Mouse (Mus musculus) small intestine, adult 2 months (tissue): ENCODE data around the gene Ptdss2. TPM values are rescaled to one million over a fixed set of nuclear protein-coding genes. Genes with fewer than 3 reads are reported as not detected.

Source experiments
- H3K27ac ChIP-seq: fragments of 200-500 bp; 2 replicates; pipeline ENCODE4 v1.5.1; 2012; ENCODE audit warnings: low read depth, low read length, control low read depth, inconsistent platforms; ENCODE audit not compliant: insufficient read depth
- H3K27me3 ChIP-seq: fragments of 200-500 bp; 2 replicates; pipeline ENCODE4 v1.6.1; 2012; ENCODE audit warnings: mild to moderate bottlenecking, moderate library complexity, low read length, inconsistent platforms; ENCODE audit not compliant: control insufficient read depth, insufficient read depth
- H3K36me3 ChIP-seq: fragments of 200-500 bp; 2 replicates; pipeline ENCODE4 v1.6.1; 2012; ENCODE audit warnings: mild to moderate bottlenecking, low read length, control low read depth, inconsistent platforms; ENCODE audit not compliant: control insufficient read depth, insufficient read depth
- H3K4me1 ChIP-seq: fragments of 200-500 bp; 2 replicates; pipeline ENCODE4 v1.6.1; 2012; ENCODE audit warnings: low read length, inconsistent platforms, mixed read lengths; ENCODE audit not compliant: control insufficient read depth, insufficient read depth, insufficient read length
- H3K4me3 ChIP-seq: fragments of 200-500 bp; 2 replicates; pipeline ENCODE4 v1.5.1; 2012; ENCODE audit warnings: low read depth, mild to moderate bottlenecking, control low read depth, inconsistent platforms, low read length, moderate library complexity
- CTCF ChIP-seq: fragments of 200-500 bp; IDR thresholded peaks from 2 replicates; pipeline ENCODE4 v1.5.1; 2012; ENCODE audit warnings: low read depth, mild to moderate bottlenecking, control low read depth, inconsistent platforms, low read length, moderate library complexity, mixed read lengths; ENCODE audit not compliant: insufficient replicate concordance, insufficient read length; ENCODE audit errors: extremely low read depth
- POLR2A ChIP-seq: fragments of 200-500 bp; IDR thresholded peaks from 2 replicates; pipeline ENCODE4 v1.6.1; 2012; ENCODE audit warnings: low read depth, mild to moderate bottlenecking, control low read depth, inconsistent platforms, low read length, moderate library complexity
- WGBS: fragments of 180-500 bp; shearing (Covaris S2); methylation state at CpG from one replicate; pipeline ENCODE4 v1.1.7; 2018; 5-methylcytosine and 5-hydroxymethylcytosine counted together
- polyA plus RNA-seq: library from polyadenylated mRNA; depleted of rRNA; stranded (reverse); fragments of >200 nt; gene quantifications from 2 replicates; pipeline ENCODE4 v1.2.3, GENCODE M21; 2012; rRNA removed

Ptdss2 gene
- polyA plus RNA-seq: 17.5 and 26.3 TPM in 2 replicates

GRCm38 (mm10) chr7:141122245-141122644 is at the start of gene Ptdss2:
Gene Ptdss2, plus strand, starts transcription at chr7:141122382.
- Histone ChIP-seq H3K4me1 (peaks cover 15% of the 10 kb centered on the region; the same call in 1 of the 2 replicates), H3K4me3 (peak within 1 kb of the TSS; percentile 75), H3K36me3 (no peaks in the 10 kb centered on the region), H3K27ac (peak within 1 kb of the TSS; percentile 95), H3K27me3 (no peaks in the 10 kb centered on the region)
- WGBS: 16% methylated on average over 14 of the region's 14 CpGs
- TF ChIP-seq POLR2A (no peak), CTCF (no peak)

- Histone ChIP-seq H3K4me1 (peaks cover 5% of the 10 kb centered on the region; the same call in 1 of the 2 replicates), H3K4me3 (no peak overlapping the region), H3K36me3 (no peaks in the 10 kb centered on the region), H3K27ac (no peak overlapping the region), H3K27me3 (0 out of 2 replicates have a peak, but pooled peaks cover 2% of the 10 kb centered on the region)
- WGBS: 79% methylated on average over 4 of the region's 4 CpGs
- no peak for TF ChIP-seq CTCF
- TF ChIP-seq POLR2A: no peak
Observed at GRCm38 (mm10) chr7:141073782-141074181, 48.4 kb upstream of the Ptdss2 start.

GRCm38 (mm10) chr7:141077841-141078240 is 44.3 kb upstream of the Ptdss2 start, which contains the start of gene Pkp3:
Gene Pkp3, plus strand, starts transcription at chr7:141078218.
- 93% methylated on average over 15 of the region's 15 CpGs for WGBS
- Histone ChIP-seq H3K27ac (no peak within 1 kb of the TSS), H3K4me3 (no peak within 1 kb of the TSS)

GRCm38 (mm10) chr7:141078876-141079275 is 43.3 kb upstream of the Ptdss2 start:
- no peak overlapping the region for H3K27ac ChIP-seq
- H3K36me3 ChIP-seq: peaks cover 24% of the 10 kb centered on the region
- WGBS: 79% methylated on average over 4 of the region's 4 CpGs

More at GRCm38 (mm10) chr7:141077841-141078240, 44.3 kb upstream of the Ptdss2 start, which contains the start of gene Pkp3:
- H3K27me3 ChIP-seq: no peaks in the 10 kb centered on the region
- TF ChIP-seq POLR2A (no peak), CTCF (no peak)
- H3K4me1 ChIP-seq: peaks cover 9% of the 10 kb centered on the region; the same call in 1 of the 2 replicates
- peaks cover 18% of the 10 kb centered on the region for H3K36me3 ChIP-seq

GRCm38 (mm10) chr7:141079481-141080449 is 42.4 kb upstream of the Ptdss2 start:
- peaks cover 30% of the 10 kb centered on the region for H3K36me3 ChIP-seq
- peak; percentile 55; the same call in 1 of the 2 replicates for TF ChIP-seq POLR2A
- no peak for TF ChIP-seq CTCF
- H3K27ac ChIP-seq: peak overlapping the region; percentile 90
- H3K4me1 ChIP-seq: peaks cover 9% of the 10 kb centered on the region; the same call in 1 of the 2 replicates
- 18% methylated on average over 34 of the region's 34 CpGs for WGBS
- no peaks in the 10 kb centered on the region for H3K27me3 ChIP-seq
- peak overlapping the region; percentile 79 for H3K4me3 ChIP-seq

More at GRCm38 (mm10) chr7:141078876-141079275, 43.3 kb upstream of the Ptdss2 start:
- Histone ChIP-seq H3K27me3 (no peaks in the 10 kb centered on the region), H3K4me3 (no peak overlapping the region), H3K4me1 (peaks cover 9% of the 10 kb centered on the region; the same call in 1 of the 2 replicates)
- no peak for TF ChIP-seq POLR2A
- no peak for TF ChIP-seq CTCF

- no peaks in the 10 kb centered on the region for H3K27me3 ChIP-seq
- peaks cover 48% of the 10 kb centered on the region for H3K36me3 ChIP-seq
- H3K27ac ChIP-seq: no peak overlapping the region
- TF ChIP-seq POLR2A: no peak
- no peak for TF ChIP-seq CTCF
- WGBS: 47% methylated on average over 8 of the region's 8 CpGs
- H3K4me3 ChIP-seq: peak overlapping the region; percentile 54
- H3K4me1 ChIP-seq: peaks cover 15% of the 10 kb centered on the region
Observed at GRCm38 (mm10) chr7:141087894-141088293, 34.3 kb upstream of the Ptdss2 start.

GRCm38 (mm10) chr7:141088473-141088872 is 33.7 kb upstream of the Ptdss2 start:
- peak overlapping the region; percentile 54 for H3K4me3 ChIP-seq
- WGBS: 60% methylated on average over 18 of the region's 18 CpGs
- TF ChIP-seq POLR2A (no peak), CTCF (no peak)

More at GRCm38 (mm10) chr7:141088473-141088872, 33.7 kb upstream of the Ptdss2 start:
- H3K27me3 ChIP-seq: no peaks in the 10 kb centered on the region
- H3K36me3 ChIP-seq: peaks cover 43% of the 10 kb centered on the region
- H3K4me1 ChIP-seq: peaks cover 15% of the 10 kb centered on the region
- no peak overlapping the region for H3K27ac ChIP-seq
